Mouse (Mus musculus): ENCODE measurements at regions not wholly inside any gene's neighbourhood (a gene's known extent, or its start where the extent isn't known, plus 50 kb on each side); places are given as distances from the start of the nearest gene placed in this dataset.

DNA sequence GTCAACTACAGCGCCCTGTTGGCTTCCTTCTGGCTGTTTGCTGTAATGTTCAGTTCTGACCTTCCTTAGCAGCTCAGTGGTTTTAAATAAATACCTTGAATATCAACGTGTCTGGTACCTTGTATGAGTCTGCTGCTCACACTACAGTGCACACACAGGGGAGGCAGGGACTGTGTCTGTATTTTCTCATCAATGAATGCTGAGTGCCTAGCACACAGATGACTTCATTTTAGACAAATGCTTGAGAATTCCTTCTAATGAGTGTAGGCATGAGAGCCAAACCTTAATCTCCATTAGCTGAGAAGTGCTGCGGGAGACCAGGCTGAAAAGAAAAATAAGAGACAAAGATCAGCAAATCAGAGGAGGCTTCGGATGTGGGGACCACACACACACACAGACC, 162.0 kb upstream of the Hmga2 start:
- Histone ChIP-seq H3K4me1 (replicated peaks) (peaks cover 6% of the 10 kb centered on the region), H3K9me3 (no peaks in the 10 kb centered on the region), H3K27me3 (no peaks in the 10 kb centered on the region), H3K4me2 (replicated peaks) (no peak overlapping the region), H3K36me3 (no peaks in the 10 kb centered on the region), H3K4me3 (replicated peaks) (no peak overlapping the region), H3K27ac (no peak overlapping the region), H3K9ac (replicated peaks) (no peak overlapping the region)
- WGBS = 21% methylated on average over 4 of the region's 4 CpGs
- no peak for ATAC-seq

DNA sequence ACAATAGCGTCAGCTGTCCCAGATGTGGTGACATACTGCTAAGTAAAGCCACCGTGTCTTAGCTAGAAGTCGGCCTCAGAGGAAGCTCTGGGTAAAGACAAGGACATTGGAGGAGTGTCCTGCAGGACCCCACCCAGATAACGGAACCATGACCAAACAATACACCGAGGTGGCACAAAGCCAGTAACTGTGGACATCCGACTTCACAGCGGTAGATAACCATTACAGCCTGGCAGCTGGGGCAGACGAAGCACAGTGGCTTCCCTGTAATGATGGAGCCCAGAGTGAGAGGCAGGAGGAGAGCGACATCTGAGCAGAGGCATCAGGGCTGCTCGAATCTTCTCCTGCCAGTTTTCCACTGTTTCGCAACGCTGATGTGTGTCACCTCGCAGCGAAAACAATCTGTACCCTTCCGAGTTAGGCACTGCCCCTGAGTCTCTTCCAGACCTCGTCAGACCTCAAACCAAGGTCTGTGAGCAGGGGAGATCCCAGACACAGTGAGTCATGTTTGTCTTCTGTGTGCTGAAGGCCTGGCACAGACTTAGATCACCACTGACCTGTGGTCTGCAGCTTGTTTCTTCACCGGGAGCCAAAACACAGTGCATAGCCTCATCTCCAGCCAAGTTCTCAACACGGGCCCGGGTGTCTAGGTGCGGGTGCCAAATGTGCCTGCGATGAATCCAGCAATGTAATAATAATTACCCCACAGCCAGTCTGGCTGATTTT, 159.7 kb upstream of the Hmga2 start:
- WGBS = 86% methylated on average over 21 of the region's 21 CpGs
- H3K9ac ChIP-seq (replicated peaks) = no peak overlapping the region
- H3K27ac ChIP-seq = no peak overlapping the region
- ATAC-seq = no peak
- H3K27me3 ChIP-seq = no peaks in the 10 kb centered on the region
- H3K36me3 ChIP-seq = no peaks in the 10 kb centered on the region
- H3K4me2 ChIP-seq (replicated peaks) = no peak overlapping the region
- no peaks in the 10 kb centered on the region for H3K9me3 ChIP-seq
- H3K4me1 ChIP-seq (replicated peaks) = peaks cover 6% of the 10 kb centered on the region
- H3K4me3 ChIP-seq (replicated peaks) = no peak overlapping the region

DNA sequence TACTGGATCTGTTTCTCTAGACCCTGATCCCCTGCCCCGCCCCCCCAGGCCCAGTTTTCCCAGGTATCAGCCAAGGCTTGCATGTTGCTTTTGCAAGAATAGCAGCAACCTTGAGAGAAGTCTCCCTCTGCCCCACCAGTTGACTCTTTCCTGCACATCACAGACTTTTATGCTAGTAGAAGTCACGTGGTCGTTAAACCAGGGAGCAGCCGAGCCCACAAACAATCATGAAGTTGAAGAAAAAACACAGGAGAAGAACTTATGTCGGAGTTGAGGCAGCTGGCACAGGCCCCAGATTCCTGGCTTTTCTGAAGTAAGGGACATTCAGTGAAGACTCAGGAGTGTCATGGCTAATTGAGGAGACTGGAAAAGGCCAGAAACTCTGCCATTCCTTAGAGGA, 158.9 kb upstream of the Hmga2 start:
- no peak overlapping the region for H3K4me3 ChIP-seq (replicated peaks)
- no peaks in the 10 kb centered on the region for H3K9me3 ChIP-seq
- WGBS = 84% methylated on average over 5 of the region's 5 CpGs
- H3K36me3 ChIP-seq = no peaks in the 10 kb centered on the region
- no peak overlapping the region for H3K27ac ChIP-seq
- no peak overlapping the region for H3K4me2 ChIP-seq (replicated peaks)
- no peaks in the 10 kb centered on the region for H3K27me3 ChIP-seq
- H3K4me1 ChIP-seq (replicated peaks) = peaks cover 6% of the 10 kb centered on the region
- no peak for ATAC-seq
- H3K9ac ChIP-seq (replicated peaks) = no peak overlapping the region

DNA sequence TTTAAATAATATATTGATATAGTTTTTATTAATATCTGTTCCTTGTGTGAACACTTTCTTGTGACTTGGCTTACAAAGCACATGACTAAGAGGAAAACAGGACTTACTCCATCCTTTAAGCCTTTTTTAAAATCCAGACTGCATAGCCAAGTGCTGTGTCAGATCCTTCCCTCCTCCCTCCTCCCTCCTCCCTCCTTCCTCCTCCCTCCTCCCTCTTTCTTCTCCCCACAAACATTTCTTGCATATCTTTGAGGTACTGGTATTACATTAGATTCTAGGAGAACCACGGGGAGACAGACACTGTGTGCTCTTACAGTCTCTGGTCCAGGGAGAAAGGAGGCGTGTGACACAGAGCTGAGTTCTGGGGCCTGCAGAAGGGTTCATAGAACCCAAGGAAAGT, 155.8 kb upstream of the Hmga2 start:
- H3K9ac ChIP-seq (replicated peaks) = no peak overlapping the region
- no peak overlapping the region for H3K4me2 ChIP-seq (replicated peaks)
- no peaks in the 10 kb centered on the region for H3K9me3 ChIP-seq
- ATAC-seq = no peak
- no peaks in the 10 kb centered on the region for H3K27me3 ChIP-seq
- H3K27ac ChIP-seq = no peak overlapping the region
- no peak overlapping the region for H3K4me3 ChIP-seq (replicated peaks)
- no peaks in the 10 kb centered on the region for H3K36me3 ChIP-seq
- WGBS = 83% methylated on average over 2 of the region's 2 CpGs
- H3K4me1 ChIP-seq (replicated peaks) = no peaks in the 10 kb centered on the region; the same call in 1 of the 2 replicates

GRCm38 (mm10) chr10:120628066-120628465, 151.8 kb upstream of the Hmga2 start:
- WGBS = 87% methylated on average over 5 of the region's 5 CpGs

DNA sequence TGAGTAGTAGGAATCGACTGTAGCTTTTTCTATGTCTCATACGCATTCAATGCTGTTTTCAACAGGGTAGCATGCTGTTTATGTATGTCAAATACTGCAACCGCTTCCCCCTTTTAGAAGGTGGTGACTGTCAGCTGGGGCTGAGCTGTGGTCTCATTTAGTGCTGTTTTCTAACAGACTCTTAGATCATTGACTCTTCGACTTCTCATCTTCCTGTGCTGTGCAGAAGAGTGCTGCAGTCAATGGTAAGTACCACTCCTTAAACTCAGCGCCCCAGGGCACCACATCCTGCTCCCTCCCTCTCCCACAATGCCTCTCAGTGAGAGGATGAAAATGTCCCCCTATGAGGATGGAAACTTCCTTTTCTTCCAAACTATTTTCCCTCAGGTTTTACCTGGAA, 149.2 kb upstream of the Hmga2 start:
- ATAC-seq = no peak
- Histone ChIP-seq H3K4me3 (replicated peaks) (no peak overlapping the region), H3K9ac (replicated peaks) (no peak overlapping the region), H3K4me1 (replicated peaks) (no peaks in the 10 kb centered on the region), H3K27me3 (no peaks in the 10 kb centered on the region), H3K27ac (no peak overlapping the region), H3K9me3 (no peaks in the 10 kb centered on the region), H3K36me3 (no peaks in the 10 kb centered on the region), H3K4me2 (replicated peaks) (no peak overlapping the region)
- 89% methylated on average over 5 of the region's 5 CpGs for WGBS

More at GRCm38 (mm10) chr10:120628066-120628465, 151.8 kb upstream of the Hmga2 start:
- Histone ChIP-seq H3K4me2 (replicated peaks) (no peak overlapping the region), H3K9ac (replicated peaks) (no peak overlapping the region), H3K27ac (no peak overlapping the region), H3K9me3 (no peaks in the 10 kb centered on the region), H3K27me3 (no peaks in the 10 kb centered on the region), H3K4me3 (replicated peaks) (no peak overlapping the region), H3K36me3 (no peaks in the 10 kb centered on the region), H3K4me1 (replicated peaks) (no peaks in the 10 kb centered on the region)
- no peak for ATAC-seq

- no peaks in the 10 kb centered on the region for H3K27me3 ChIP-seq
- no peak overlapping the region for H3K4me3 ChIP-seq (replicated peaks)
- no peaks in the 10 kb centered on the region for H3K36me3 ChIP-seq
- H3K4me1 ChIP-seq (replicated peaks) = no peaks in the 10 kb centered on the region
- WGBS = 59% methylated on average over 10 of the region's 10 CpGs
- H3K9me3 ChIP-seq = no peaks in the 10 kb centered on the region
- ATAC-seq = no peak
- no peak overlapping the region for H3K4me2 ChIP-seq (replicated peaks)
- no peak overlapping the region for H3K27ac ChIP-seq
- H3K9ac ChIP-seq (replicated peaks) = no peak overlapping the region
These were observed 148.1 kb upstream of the Hmga2 start for GRCm38 (mm10) chr10:120624203-120624942.

DNA sequence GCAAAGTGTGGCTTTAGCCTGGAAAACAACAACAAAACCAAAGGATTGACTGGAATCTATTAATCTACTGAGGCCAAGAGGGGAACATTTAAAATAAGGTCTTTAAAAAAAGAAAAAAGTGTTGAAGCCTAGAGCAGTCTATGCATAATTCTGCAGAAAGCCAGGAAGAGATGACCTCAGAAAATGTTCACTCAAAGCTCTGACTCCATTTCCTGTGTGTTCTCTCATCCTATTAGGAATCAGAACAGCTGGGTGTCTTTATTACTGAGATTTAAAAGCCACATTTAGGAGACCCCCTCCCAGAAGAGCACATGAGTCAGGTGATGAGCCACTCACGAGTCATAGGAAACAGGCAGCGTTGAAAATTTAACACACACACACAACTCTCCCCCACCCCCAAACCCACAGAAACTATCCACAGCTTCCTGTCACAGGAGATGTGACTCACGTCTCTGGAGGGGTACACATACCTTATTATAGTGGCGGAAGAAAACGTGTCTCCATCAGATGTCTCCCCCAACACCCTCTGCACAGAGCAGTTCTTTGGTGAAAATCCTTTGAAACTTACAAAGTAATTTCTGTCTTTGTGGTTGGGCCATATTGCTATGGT, 140.2 kb upstream of the Hmga2 start:
- ATAC-seq = no peak
- Histone ChIP-seq H3K36me3 (no peaks in the 10 kb centered on the region), H3K9ac (replicated peaks) (no peak overlapping the region), H3K27me3 (no peaks in the 10 kb centered on the region), H3K9me3 (no peaks in the 10 kb centered on the region), H3K4me1 (replicated peaks) (no peaks in the 10 kb centered on the region), H3K4me3 (replicated peaks) (no peak overlapping the region), H3K27ac (no peak overlapping the region), H3K4me2 (replicated peaks) (no peak overlapping the region)
- 79% methylated on average over 5 of the region's 5 CpGs for WGBS

GRCm38 (mm10) chr10:120612351-120612750, 136.1 kb upstream of the Hmga2 start:
- Histone ChIP-seq H3K4me2 (replicated peaks) (no peak overlapping the region), H3K36me3 (no peaks in the 10 kb centered on the region), H3K9me3 (no peaks in the 10 kb centered on the region), H3K27ac (no peak overlapping the region), H3K9ac (replicated peaks) (no peak overlapping the region), H3K27me3 (no peaks in the 10 kb centered on the region), H3K4me1 (replicated peaks) (no peaks in the 10 kb centered on the region), H3K4me3 (replicated peaks) (no peak overlapping the region)
- no peak for ATAC-seq
- WGBS = 79% methylated on average over 8 of the region's 8 CpGs

- Histone ChIP-seq H3K36me3 (no peaks in the 10 kb centered on the region), H3K27me3 (no peaks in the 10 kb centered on the region), H3K4me2 (replicated peaks) (no peak overlapping the region), H3K27ac (no peak overlapping the region), H3K9ac (replicated peaks) (no peak overlapping the region), H3K4me3 (replicated peaks) (no peak overlapping the region), H3K4me1 (replicated peaks) (no peaks in the 10 kb centered on the region), H3K9me3 (no peaks in the 10 kb centered on the region)
- no peak for ATAC-seq
- 77% methylated on average over 10 of the region's 10 CpGs for WGBS
These were observed 133.8 kb upstream of the Hmga2 start for GRCm38 (mm10) chr10:120610076-120610475.

DNA sequence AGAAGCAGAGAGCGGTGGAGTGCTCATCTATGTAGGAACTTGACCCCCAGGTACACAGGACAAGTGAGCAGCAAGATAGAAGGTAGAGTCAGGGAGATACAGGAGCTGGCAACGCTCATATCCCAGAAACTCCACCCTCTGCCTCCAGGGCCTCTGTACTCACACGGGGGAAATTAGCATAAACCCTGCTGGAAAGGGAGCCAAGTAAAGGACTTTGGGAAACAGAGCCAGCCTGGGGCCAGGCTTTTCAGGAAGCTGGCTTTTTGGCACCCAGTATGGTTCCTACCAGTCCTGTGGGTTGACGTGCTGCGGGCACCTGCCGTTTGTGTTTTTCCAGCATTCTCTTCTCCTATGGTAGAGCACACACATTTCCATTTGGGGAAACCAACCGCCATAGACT, 128.2 kb upstream of the Hmga2 start:
- no peak overlapping the region for H3K4me3 ChIP-seq (replicated peaks)
- no peaks in the 10 kb centered on the region for H3K27me3 ChIP-seq
- no peak for ATAC-seq
- H3K4me2 ChIP-seq (replicated peaks) = no peak overlapping the region
- H3K4me1 ChIP-seq (replicated peaks) = peaks cover 5% of the 10 kb centered on the region; the same call in 1 of the 2 replicates
- H3K9ac ChIP-seq (replicated peaks) = no peak overlapping the region
- 39% methylated on average over 7 of the region's 7 CpGs for WGBS
- H3K36me3 ChIP-seq = no peaks in the 10 kb centered on the region
- H3K9me3 ChIP-seq = no peaks in the 10 kb centered on the region
- no peak overlapping the region for H3K27ac ChIP-seq

GRCm38 (mm10) chr10:120603167-120603566, 126.9 kb upstream of the Hmga2 start:
- Histone ChIP-seq H3K9ac (replicated peaks) (no peak overlapping the region), H3K9me3 (no peaks in the 10 kb centered on the region), H3K27me3 (no peaks in the 10 kb centered on the region), H3K4me3 (replicated peaks) (no peak overlapping the region), H3K4me2 (replicated peaks) (no peak overlapping the region), H3K36me3 (no peaks in the 10 kb centered on the region), H3K27ac (no peak overlapping the region), H3K4me1 (replicated peaks) (peaks cover 5% of the 10 kb centered on the region; the same call in 1 of the 2 replicates)
- ATAC-seq = no peak
- WGBS = 88% methylated on average over 4 of the region's 4 CpGs

All from midbrain, embryonic 13.5 days (tissue).